Mouse (Mus musculus): Measurements from ENCODE around the gene Nin. TPM values are rescaled to one million over a fixed set of nuclear protein-coding genes. Genes with fewer than 3 reads are reported as not detected.

Gene Nin
- polyA plus RNA-seq, 1 experiment from 2014 or later, result 6.6 TPM

- H3K9ac ChIP-seq, result no peak overlapping the region
- H3K9me3 ChIP-seq (replicated peaks), result no peaks in the 10 kb centered on the region
- no peak overlapping the region for H3K4me3 ChIP-seq
- WGBS, result 86% methylated on average over 3 of the region's 3 CpGs
- no peak for ATAC-seq (replicated peaks; ENCODE audit: insufficient number of reproducible peaks, insufficient read depth, low FRiP score, low read depth)
- H3K4me1 ChIP-seq (replicated peaks), result peaks cover 10% of the 10 kb centered on the region; the same call in 1 of the 2 replicates
- no peak overlapping the region for H3K4me2 ChIP-seq
- no peak overlapping the region for H3K27ac ChIP-seq
- no peaks in the 10 kb centered on the region for H3K27me3 ChIP-seq
- no peaks in the 10 kb centered on the region for H3K36me3 ChIP-seq
Measured at GRCm38 (mm10) chr12:70082935-70083532, 30.5 kb downstream of the Nin start.

GRCm38 (mm10) chr12:70082485-70082884 is 31.0 kb downstream of the Nin start:
- WGBS, result 76% methylated on average over 9 of the region's 9 CpGs
- peaks cover 10% of the 10 kb centered on the region; the same call in 1 of the 2 replicates for H3K4me1 ChIP-seq (replicated peaks)
- no peak overlapping the region for H3K4me2 ChIP-seq
- H3K27ac ChIP-seq, result no peak overlapping the region
- H3K27me3 ChIP-seq, result no peaks in the 10 kb centered on the region
- H3K9ac ChIP-seq, result no peak overlapping the region
- H3K4me3 ChIP-seq, result no peak overlapping the region
- no peaks in the 10 kb centered on the region for H3K9me3 ChIP-seq (replicated peaks)
- no peaks in the 10 kb centered on the region for H3K36me3 ChIP-seq
- ATAC-seq (replicated peaks; ENCODE audit: insufficient number of reproducible peaks, insufficient read depth, low FRiP score, low read depth), result no peak

GRCm38 (mm10) chr12:70078471-70079025 is 35.0 kb downstream of the Nin start:
- Histone ChIP-seq H3K4me2 (no peak overlapping the region), H3K27me3 (no peaks in the 10 kb centered on the region), H3K4me1 (replicated peaks) (peaks cover 6% of the 10 kb centered on the region; the same call in 1 of the 2 replicates), H3K4me3 (no peak overlapping the region), H3K36me3 (no peaks in the 10 kb centered on the region), H3K9ac (no peak overlapping the region), H3K27ac (no peak overlapping the region), H3K9me3 (replicated peaks) (no peaks in the 10 kb centered on the region)
- 76% methylated on average over 7 of the region's 7 CpGs for WGBS
- no peak for ATAC-seq (replicated peaks; ENCODE audit: insufficient number of reproducible peaks, insufficient read depth, low FRiP score, low read depth)

- Histone ChIP-seq H3K27me3 (no peaks in the 10 kb centered on the region), H3K4me1 (replicated peaks) (peaks cover 20% of the 10 kb centered on the region; the same call in 1 of the 2 replicates), H3K36me3 (no peaks in the 10 kb centered on the region), H3K4me2 (no peak overlapping the region), H3K4me3 (no peak overlapping the region), H3K9ac (no peak overlapping the region), H3K9me3 (replicated peaks) (no peaks in the 10 kb centered on the region), H3K27ac (no peak overlapping the region)
- 90% methylated on average over 11 of the region's 11 CpGs for WGBS
- ATAC-seq (replicated peaks; ENCODE audit: insufficient number of reproducible peaks, insufficient read depth, low FRiP score, low read depth), result no peak
Measured at GRCm38 (mm10) chr12:70076493-70076892, 37.0 kb downstream of the Nin start.

GRCm38 (mm10) chr12:70075001-70075400 is 38.5 kb downstream of the Nin start:
- ATAC-seq (replicated peaks; ENCODE audit: insufficient number of reproducible peaks, insufficient read depth, low FRiP score, low read depth), result no peak
- Histone ChIP-seq H3K9ac (no peak overlapping the region), H3K27ac (no peak overlapping the region), H3K9me3 (replicated peaks) (no peaks in the 10 kb centered on the region), H3K4me3 (no peak overlapping the region), H3K4me2 (no peak overlapping the region), H3K27me3 (no peaks in the 10 kb centered on the region), H3K4me1 (replicated peaks) (peaks cover 23% of the 10 kb centered on the region; the same call in 1 of the 2 replicates), H3K36me3 (no peaks in the 10 kb centered on the region)
- WGBS, result 59% methylated on average over 2 of the region's 2 CpGs

GRCm38 (mm10) chr12:70070888-70071287 is 42.6 kb downstream of the Nin start:
- 80% methylated on average over 7 of the region's 7 CpGs for WGBS
- Histone ChIP-seq H3K27me3 (no peaks in the 10 kb centered on the region), H3K9me3 (replicated peaks) (no peaks in the 10 kb centered on the region), H3K4me1 (replicated peaks) (peaks cover 32% of the 10 kb centered on the region), H3K27ac (no peak overlapping the region), H3K9ac (no peak overlapping the region), H3K4me3 (no peak overlapping the region), H3K36me3 (no peaks in the 10 kb centered on the region), H3K4me2 (no peak overlapping the region)
- no peak for ATAC-seq (replicated peaks; ENCODE audit: insufficient number of reproducible peaks, insufficient read depth, low FRiP score, low read depth)

- H3K4me1 ChIP-seq (replicated peaks), result peaks cover 34% of the 10 kb centered on the region
- H3K27ac ChIP-seq, result no peak overlapping the region
- H3K36me3 ChIP-seq, result no peaks in the 10 kb centered on the region
- H3K9me3 ChIP-seq (replicated peaks), result no peaks in the 10 kb centered on the region
- whole genome bisulfite sequencing, result 78% methylated on average over 4 of the region's 4 CpGs
- H3K4me3 ChIP-seq, result no peak overlapping the region
- no peak for ATAC-seq (replicated peaks; ENCODE audit: insufficient number of reproducible peaks, insufficient read depth, low FRiP score, low read depth)
- H3K4me2 ChIP-seq, result no peak overlapping the region
- H3K9ac ChIP-seq, result no peak overlapping the region
- no peaks in the 10 kb centered on the region for H3K27me3 ChIP-seq
Measured at GRCm38 (mm10) chr12:70070306-70070705, 43.2 kb downstream of the Nin start.

- Histone ChIP-seq H3K4me2 (no peak overlapping the region), H3K36me3 (no peaks in the 10 kb centered on the region), H3K27ac (no peak overlapping the region), H3K4me1 (replicated peaks) (peaks cover 32% of the 10 kb centered on the region), H3K9me3 (replicated peaks) (no peaks in the 10 kb centered on the region), H3K4me3 (no peak overlapping the region), H3K9ac (no peak overlapping the region), H3K27me3 (no peaks in the 10 kb centered on the region)
- 48% methylated on average over 6 of the region's 6 CpGs for WGBS
- ATAC-seq (replicated peaks; ENCODE audit: insufficient number of reproducible peaks, insufficient read depth, low FRiP score, low read depth), result no peak
Measured at GRCm38 (mm10) chr12:70068647-70069257, 44.8 kb downstream of the Nin start.

GRCm38 (mm10) chr12:70067849-70068248 is 45.7 kb downstream of the Nin start:
- Histone ChIP-seq H3K4me1 (replicated peaks) (peaks cover 23% of the 10 kb centered on the region), H3K9ac (no peak overlapping the region), H3K4me2 (no peak overlapping the region), H3K36me3 (no peaks in the 10 kb centered on the region), H3K9me3 (replicated peaks) (no peaks in the 10 kb centered on the region), H3K27ac (no peak overlapping the region), H3K4me3 (no peak overlapping the region), H3K27me3 (no peaks in the 10 kb centered on the region)
- WGBS, result 62% methylated on average over 9 of the region's 9 CpGs
- ATAC-seq (replicated peaks; ENCODE audit: insufficient number of reproducible peaks, insufficient read depth, low FRiP score, low read depth), result no peak

- Histone ChIP-seq H3K9ac (no peak overlapping the region), H3K27ac (no peak overlapping the region), H3K36me3 (no peaks in the 10 kb centered on the region), H3K9me3 (replicated peaks) (no peaks in the 10 kb centered on the region), H3K4me2 (no peak overlapping the region), H3K27me3 (no peaks in the 10 kb centered on the region), H3K4me1 (replicated peaks) (peaks cover 4% of the 10 kb centered on the region; the same call in 1 of the 2 replicates), H3K4me3 (no peak overlapping the region)
- ATAC-seq (replicated peaks; ENCODE audit: insufficient number of reproducible peaks, insufficient read depth, low FRiP score, low read depth), result no peak
- WGBS, result 27% methylated on average over 3 of the region's 3 CpGs
Measured at GRCm38 (mm10) chr12:70062114-70062513, 51.4 kb downstream of the Nin start.

- Histone ChIP-seq H3K9ac (no peak overlapping the region), H3K36me3 (peaks cover 20% of the 10 kb centered on the region), H3K4me3 (no peak overlapping the region), H3K27me3 (no peaks in the 10 kb centered on the region), H3K27ac (no peak overlapping the region), H3K9me3 (replicated peaks) (no peaks in the 10 kb centered on the region), H3K4me1 (replicated peaks) (no peaks in the 10 kb centered on the region), H3K4me2 (no peak overlapping the region)
- 72% methylated on average over 14 of the region's 14 CpGs for WGBS
- ATAC-seq (replicated peaks; ENCODE audit: insufficient number of reproducible peaks, insufficient read depth, low FRiP score, low read depth), result no peak
Measured at GRCm38 (mm10) chr12:70058956-70059851, 54.3 kb downstream of the Nin start.

All from heart, embryonic 15.5 days (tissue).